Mouse (Mus musculus) large intestine, adult 2 months (tissue): Measurements from ENCODE around the gene Grid1. TPM values are rescaled to one million over a fixed set of nuclear protein-coding genes. Genes with fewer than 3 reads are reported as not detected.

ENCODE experiments used
- DNase-seq: peaks from one replicate; pipeline ENCODE4 v3.0.0-alpha.2; 2012; ENCODE audit warnings: low read depth, low spot score
- WGBS: fragments of 180-500 bp; shearing (Covaris S2); methylation state at CpG from one replicate; pipeline ENCODE4 v1.1.7; 2018; 5-methylcytosine and 5-hydroxymethylcytosine counted together
- polyA plus RNA-seq: library from polyadenylated mRNA; depleted of rRNA; stranded (reverse); fragments of >200 nt; gene quantifications from 2 replicates; pipeline ENCODE4 v1.2.3, GENCODE M21; 2012

Gene Grid1
- polyA plus RNA-seq, 1 experiment: 0.01 TPM

DNA sequence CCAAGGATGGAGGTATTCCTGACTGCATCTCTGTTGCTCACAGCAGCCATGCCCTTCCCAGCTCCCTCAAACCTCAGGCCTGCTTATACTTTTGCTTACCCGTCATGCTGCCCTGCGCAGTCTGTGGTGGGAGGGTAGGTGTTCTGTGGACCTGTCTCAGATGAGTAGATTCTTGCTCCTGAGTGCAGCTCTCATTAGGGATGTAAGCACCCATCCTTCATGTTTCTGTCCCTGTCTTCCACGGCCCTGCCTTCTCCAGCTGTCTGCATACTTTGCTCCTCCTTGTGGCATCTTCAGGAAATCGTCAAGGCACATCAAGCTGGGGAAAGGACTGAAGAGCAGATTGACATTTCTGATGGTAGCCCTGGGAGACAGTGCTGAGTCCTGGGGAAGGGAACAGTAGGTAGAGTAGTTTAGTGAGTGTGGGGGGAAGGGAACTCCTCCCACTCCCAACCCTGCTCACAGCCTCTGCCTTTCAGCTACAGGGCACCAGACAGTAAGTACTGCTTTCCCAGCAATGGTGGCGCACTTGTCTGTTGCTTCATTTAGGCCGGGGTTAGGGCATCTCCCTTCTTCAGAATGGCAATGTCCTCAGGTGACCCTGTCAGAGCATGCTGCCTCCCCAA, 273.8 kb downstream of the Grid1 start:
- DNase-seq: no peak
- 73% methylated on average over 6 of the region's 6 CpGs for WGBS

DNA sequence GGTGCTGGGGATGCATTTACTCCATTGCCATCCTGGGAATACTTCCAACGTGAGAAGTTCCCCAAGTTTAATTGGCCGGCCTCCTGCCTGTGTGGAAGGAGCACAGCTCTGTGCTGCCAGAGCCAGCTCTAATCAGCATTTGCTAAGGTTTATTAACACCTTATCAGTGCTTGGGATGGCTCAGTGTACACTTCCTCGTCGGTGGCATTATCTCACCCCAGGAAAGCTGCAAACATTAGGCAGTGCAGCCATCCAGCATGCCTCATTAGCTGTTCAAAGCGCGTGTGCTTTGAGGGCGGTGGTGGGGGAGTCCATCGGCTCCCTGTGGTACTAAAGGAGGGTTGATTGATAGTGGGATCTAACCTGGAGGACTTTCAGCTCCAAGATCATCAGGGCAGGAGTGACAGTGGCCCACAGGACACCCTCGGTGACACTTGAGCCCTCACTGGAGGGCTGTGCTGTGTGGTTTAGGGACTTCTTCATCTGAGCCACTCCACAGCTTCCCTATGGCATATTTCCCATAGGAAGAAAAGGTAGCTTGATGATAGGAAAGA, 275.7 kb downstream of the Grid1 start:
- DNase-seq: no peak
- 25% methylated on average over 9 of the region's 9 CpGs for WGBS

GRCm38 (mm10) chr14:35096085-35096484, 276.2 kb downstream of the Grid1 start:
- 37% methylated on average over 4 of the region's 4 CpGs for WGBS
- DNase-seq: no peak

- WGBS: 86% methylated on average over 5 of the region's 5 CpGs
- DNase-seq: no peak
Measured at GRCm38 (mm10) chr14:35097166-35097565, 277.3 kb downstream of the Grid1 start.

DNA sequence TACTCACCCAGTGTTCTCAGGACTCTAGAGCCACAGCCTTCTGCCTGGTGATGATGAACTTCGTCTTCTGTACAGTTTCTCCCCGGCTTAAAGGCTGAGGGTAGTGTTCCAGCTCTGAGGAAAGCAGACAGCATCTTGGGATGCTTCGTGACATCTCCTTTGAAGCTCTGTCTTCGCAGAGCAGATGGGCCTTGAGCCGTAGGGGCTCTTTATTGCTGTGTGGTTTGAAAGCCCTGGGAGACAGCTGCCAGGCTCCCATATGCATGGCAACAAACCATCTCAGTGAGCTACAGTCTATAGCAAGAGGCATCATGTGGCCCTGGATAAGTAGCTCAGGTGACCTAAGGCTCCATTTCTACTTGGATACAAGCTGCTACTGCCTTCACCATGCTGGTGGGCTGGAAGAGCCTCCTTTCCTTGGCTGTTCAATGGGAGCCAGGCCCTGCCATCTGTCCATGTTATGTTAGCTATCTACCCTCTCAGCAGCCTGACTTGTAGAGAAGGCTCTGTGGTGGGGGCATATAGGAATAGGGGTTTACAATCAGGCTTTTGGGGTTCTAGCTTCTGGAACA, 283.8 kb downstream of the Grid1 start:
- DNase-seq: no peak
- WGBS: 79% methylated on average over 5 of the region's 5 CpGs

DNA sequence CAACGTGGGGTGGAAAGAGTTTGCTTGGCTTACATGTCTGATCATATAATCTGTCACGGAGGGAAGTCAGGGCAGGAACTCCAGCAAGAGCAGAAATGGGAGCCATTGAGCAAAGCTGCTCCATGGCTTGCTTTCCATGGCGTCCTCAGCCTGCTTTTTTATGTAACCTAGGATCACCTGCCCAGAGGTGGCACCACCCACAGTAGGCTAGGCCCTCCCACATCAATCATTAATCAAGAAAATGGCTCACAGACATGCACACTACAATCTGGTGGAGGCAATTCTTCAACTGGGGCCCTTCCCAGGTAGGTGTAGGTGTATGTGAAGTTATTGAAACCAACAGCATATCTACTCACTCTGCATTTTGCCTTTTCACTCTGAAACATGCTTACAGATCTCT, 287.7 kb downstream of the Grid1 start:
- WGBS: 64% methylated on average over 3 of the region's 3 CpGs
- DNase-seq: no peak

- whole genome bisulfite sequencing: 51% methylated on average over 1 of the region's 1 CpGs
- DNase-seq: no peak
Measured at GRCm38 (mm10) chr14:35110928-35111327, 291.0 kb downstream of the Grid1 start.

GRCm38 (mm10) chr14:35112327-35113275, 292.7 kb downstream of the Grid1 start:
- WGBS: 58% methylated on average over 11 of the region's 11 CpGs
- DNase-seq: no peak

DNA sequence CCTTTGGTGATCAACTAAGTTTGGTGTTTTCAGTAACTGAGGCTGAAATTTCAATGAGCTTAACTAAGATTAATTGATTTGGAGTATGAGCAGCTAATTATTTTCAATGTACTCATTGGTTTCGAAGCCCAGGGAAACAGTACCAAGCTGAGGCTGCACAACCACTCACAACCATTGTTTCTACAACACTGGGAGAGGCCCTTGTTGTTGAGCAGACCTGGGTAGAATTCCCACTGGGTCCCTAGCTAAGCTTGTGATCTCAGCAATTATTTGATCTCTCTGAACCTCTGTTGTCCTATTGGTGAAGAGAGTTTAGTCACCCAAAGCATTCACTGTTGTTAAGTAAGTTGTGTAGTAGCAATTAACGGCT, 293.4 kb downstream of the Grid1 start:
- DNase-seq: no peak
- WGBS: 63% methylated on average over 2 of the region's 2 CpGs

DNA sequence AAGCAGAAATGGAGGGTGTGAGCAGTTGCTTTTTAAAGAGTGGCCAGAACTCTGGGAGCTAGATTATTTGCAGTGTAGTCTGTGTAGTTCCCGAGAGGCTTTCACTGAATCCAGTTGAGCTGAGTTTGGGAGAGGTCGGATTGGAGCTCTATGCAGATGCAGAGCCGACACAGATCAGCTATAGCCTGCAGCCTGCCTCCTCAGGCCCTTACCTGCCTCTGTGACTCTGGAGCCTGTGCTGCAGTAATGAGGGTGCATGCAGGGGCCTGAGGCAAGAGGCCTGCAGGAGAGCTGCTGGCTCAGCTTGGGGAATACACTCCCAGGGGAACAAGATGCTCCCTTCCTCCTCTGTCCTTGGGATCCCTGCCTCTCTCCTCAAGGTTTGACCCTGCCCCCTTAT, 296.0 kb downstream of the Grid1 start:
- no peak for DNase-seq
- 70% methylated on average over 3 of the region's 3 CpGs for WGBS

GRCm38 (mm10) chr14:35120089-35120488, 300.2 kb downstream of the Grid1 start:
- DNase-seq: no peak
- 67% methylated on average over 2 of the region's 2 CpGs for WGBS

GRCm38 (mm10) chr14:35120905-35121304, 301.0 kb downstream of the Grid1 start:
- DNase-seq: no peak
- 82% methylated on average over 4 of the region's 4 CpGs for WGBS

DNA sequence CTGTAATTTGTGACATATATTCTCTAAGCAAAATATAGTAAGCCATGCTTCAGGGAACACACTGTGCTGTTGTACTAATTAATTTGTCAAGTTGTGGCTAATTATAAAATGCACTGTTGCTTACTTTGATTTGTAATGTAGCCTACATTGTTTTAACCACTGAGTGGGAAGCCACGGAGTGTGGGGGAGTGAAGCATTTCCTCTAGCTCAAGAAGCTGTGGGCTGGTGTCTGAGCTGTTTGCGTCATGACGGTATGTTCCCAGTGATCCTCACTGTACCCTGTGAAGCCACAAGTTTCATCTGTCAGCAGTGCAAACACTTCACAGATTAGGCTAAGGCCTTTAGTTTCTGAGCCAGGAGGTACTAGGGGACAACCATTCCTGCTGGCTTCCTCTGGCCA, 302.2 kb downstream of the Grid1 start:
- no peak for DNase-seq
- 68% methylated on average over 3 of the region's 3 CpGs for WGBS

GRCm38 (mm10) chr14:35123260-35123875, 303.5 kb downstream of the Grid1 start:
- DNase-seq: no peak
- 75% methylated on average over 5 of the region's 5 CpGs for WGBS

DNA sequence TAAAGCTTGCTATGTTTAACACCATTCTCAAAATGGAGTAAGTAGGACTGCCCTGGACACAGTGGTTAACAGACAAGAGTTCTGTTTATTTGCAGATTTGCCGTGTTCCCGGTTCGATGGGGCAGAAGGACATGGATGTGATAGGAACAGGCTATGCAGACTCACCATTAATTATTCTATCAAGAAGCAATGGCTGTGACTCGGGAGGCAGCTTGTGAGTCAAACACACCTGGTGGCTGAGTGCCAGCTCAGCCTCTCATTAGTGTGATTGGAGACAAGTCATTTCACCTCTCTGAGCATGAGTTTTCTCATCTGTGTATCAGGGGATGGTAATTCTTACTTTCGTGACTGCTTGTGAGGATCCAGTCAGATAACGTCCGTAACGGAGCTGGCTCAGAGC, 307.7 kb downstream of the Grid1 start:
- no peak for DNase-seq
- 89% methylated on average over 8 of the region's 8 CpGs for WGBS

DNA sequence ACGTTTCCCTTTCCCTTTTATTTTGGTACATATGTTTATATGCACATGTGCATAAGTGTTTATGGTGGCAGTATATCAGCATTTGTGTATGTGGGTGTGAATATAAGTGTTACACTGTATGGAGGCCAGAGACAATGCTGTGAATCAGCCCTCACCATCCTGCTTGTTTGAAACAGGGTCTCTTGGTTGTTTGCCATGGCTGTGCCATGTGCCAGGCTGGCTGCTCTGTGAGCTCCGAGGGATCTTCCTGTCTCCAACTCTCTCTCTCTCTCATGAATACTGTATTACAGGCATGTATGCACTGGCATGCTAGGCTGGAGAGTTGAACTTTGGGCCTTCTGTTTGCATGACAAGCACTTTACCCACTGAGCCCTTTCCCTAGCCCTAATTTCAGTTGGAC, 315.1 kb downstream of the Grid1 start:
- WGBS: 80% methylated on average over 2 of the region's 2 CpGs
- DNase-seq: no peak

- 65% methylated on average over 7 of the region's 7 CpGs for WGBS
- no peak for DNase-seq
Measured at GRCm38 (mm10) chr14:35138069-35138468, 318.2 kb downstream of the Grid1 start.

DNA sequence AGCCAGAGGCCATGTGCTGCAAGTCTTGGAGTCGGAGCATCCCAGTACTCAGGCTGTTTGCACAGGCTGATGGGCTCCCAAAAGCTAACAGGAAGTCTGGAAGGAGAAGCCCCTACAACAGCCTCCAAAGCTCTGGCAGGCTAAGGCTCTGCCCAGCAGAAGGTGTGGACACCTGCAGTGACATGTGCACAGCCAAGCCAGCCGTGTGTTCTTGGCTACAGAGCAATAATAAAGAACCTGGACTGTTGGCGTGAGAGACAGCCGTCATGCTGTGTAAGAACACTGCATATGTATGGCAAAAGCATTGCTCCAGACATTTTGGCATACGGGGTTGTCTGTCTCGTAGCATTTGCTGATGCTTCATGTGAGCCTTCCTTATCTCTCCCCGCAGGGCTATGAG, 319.9 kb downstream of the Grid1 start:
- no peak for DNase-seq
- 63% methylated on average over 7 of the region's 7 CpGs for WGBS

DNA sequence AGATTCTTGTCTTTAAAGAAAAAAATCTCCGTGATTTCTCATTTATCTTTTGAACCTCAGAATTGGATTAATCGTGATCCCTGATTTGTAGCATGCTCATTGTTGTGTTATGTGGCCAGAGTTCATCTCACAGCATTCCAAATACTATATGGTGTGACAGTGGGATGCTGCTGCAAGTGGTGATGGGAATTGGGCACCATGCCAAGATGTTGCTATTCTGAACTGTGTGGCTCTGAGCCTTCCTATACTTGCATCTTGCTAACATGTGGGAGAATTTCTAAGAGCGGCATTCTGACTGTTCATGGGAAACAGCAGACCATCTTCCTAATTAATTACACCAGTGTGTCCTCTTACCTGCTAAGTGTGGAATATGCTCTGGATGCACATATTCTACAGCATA, 332.5 kb downstream of the Grid1 start:
- WGBS: 86% methylated on average over 3 of the region's 3 CpGs
- no peak for DNase-seq

DNA sequence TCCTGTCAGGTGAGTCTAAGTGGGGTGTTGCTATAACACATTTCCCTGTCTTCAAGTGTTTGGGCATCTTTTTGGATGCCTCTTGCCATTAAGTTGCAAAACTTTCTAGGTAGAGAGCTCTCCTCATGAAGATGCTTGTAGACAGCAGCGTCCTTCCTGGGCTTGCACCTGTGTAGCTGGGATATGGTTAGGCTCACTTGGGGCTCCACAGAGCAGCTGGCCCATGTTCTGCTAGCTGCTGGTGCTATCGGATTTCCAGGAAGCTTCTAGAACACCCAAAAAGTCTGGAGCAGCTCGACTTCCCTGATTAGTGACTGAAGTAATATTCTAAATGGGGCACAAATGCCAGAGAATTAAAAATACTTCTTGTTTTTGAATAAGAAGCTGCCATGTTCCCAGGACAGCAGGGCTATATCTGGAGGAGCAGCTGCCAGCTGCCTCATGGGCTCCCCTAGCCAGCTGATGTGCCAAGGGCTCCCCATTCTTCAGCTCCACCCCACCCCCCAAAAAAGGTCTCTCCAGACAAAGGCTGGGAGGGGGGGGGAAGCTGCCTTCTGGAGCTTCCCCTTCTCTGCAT, 333.9 kb downstream of the Grid1 start:
- DNase-seq: no peak
- WGBS: 56% methylated on average over 3 of the region's 3 CpGs
